Mouse (Mus musculus) ES-E14 (cell line): ENCODE measurements at regions not wholly inside any gene's neighbourhood (a gene's known extent, or its start where the extent isn't known, plus 50 kb on each side); places are given as distances from the start of the nearest gene placed in this dataset.

Experiments used
- CHD2 ChIP-seq: IDR thresholded peaks from 2 replicates; pipeline ENCODE4 v1.6.1; 2014; ENCODE audit warnings: mild to moderate bottlenecking, low read depth, low read length, inconsistent platforms
- HCFC1 ChIP-seq: IDR thresholded peaks from 2 replicates; pipeline ENCODE4 v1.6.1; 2012; ENCODE audit warnings: low read length, inconsistent platforms, borderline replicate concordance; ENCODE audit not compliant: insufficient read depth
- MAFK ChIP-seq: IDR thresholded peaks from 2 replicates; pipeline ENCODE4 v1.6.1; 2014; ENCODE audit warnings: mild to moderate bottlenecking, low read depth, low read length, inconsistent platforms; ENCODE audit not compliant: insufficient read depth
- ZC3H11A ChIP-seq: IDR thresholded peaks from 2 replicates; pipeline ENCODE4 v1.6.1; 2012; ENCODE audit warnings: low read depth, mild to moderate bottlenecking, inconsistent platforms, low read length, borderline replicate concordance
- ZNF384 ChIP-seq: IDR thresholded peaks from 2 replicates; pipeline ENCODE4 v1.6.1; 2012; ENCODE audit warnings: low read depth, low read length, inconsistent platforms

DNA sequence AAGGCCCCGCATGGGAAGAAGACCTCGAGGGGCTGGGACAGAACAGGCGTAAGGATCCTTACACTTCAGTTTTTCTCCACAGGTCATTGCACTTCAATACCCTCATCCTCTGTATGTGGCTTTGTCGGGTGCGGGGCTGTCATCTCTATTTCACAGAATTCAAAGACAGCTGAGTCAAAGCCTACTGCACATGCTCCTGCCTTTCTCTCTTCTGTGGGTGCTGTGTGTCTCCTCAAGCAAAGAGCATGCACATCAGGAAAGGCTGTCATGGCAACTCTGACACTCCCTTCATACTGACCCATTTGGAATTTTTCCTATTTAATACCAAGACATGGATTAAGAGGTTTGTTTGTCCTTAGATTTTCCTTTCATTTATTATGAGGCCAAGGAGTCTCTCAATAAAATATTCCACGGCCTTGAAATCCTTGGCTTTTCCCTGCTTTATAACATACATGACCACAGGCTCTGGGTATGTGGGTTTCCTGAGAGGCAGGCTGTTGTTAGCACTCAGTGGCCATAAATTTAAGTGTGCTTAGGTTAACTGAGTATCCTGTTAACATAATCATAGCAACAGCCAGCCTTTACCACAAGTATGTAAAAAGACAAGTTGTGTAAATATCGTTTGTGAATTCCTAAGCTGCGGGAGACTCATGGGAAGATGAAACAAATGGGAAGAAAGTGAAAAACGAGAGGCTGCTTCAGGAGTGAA is 574.5 kb downstream of the Dcdc2c start:
- TF ChIP-seq MAFK = no peak
- TF ChIP-seq ZNF384 = no peak
- no peak for TF ChIP-seq HCFC1
- no peak for TF ChIP-seq CHD2
- TF ChIP-seq ZC3H11A = no peak
